Mouse (Mus musculus): Measurements from ENCODE around the gene Nog. TPM values are rescaled to one million over a fixed set of nuclear protein-coding genes. Genes with fewer than 3 reads are reported as not detected.

Nog gene
- polyA plus RNA-seq, 1 experiment from 2014 or later, result 1.7 TPM

DNA sequence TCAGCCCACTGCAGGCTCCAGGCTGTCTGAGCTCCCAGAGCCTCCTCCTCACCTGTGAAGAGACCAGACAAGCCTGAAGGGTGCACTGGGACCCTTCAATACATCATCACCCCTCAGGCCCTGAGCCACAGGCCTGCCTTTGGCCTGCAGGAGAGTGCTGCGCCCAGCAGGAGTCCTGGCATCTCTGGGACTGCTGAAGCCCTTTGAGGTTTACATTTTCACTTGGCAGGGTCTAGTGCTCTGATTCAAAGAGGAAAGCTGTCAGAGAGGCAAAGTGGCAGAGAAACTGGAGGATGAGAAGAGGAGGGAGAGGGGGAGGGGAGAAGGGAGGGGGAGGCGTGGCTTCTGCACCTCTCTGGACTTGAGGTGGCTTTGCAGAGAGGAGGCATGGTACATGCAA lies 44.2 kb downstream of the Nog start:
- H3K27me3 ChIP-seq (ENCODE audit: control insufficient read depth, insufficient read depth, low read length), result no peaks in the 10 kb centered on the region
- no peak overlapping the region for H3K9ac ChIP-seq (ENCODE audit: low read length)
- no peak overlapping the region for H3K27ac ChIP-seq (replicated peaks)
- H3K4me3 ChIP-seq (ENCODE audit: low read depth, low read length), result no peak overlapping the region
- no peak for DNase-seq (ENCODE audit: low spot score)
- no peak overlapping the region for H3K4me2 ChIP-seq (replicated peaks; ENCODE audit: low read depth)
- no peak for ATAC-seq (ENCODE audit: low FRiP score, low TSS enrichment)
- no peaks in the 10 kb centered on the region for H3K9me3 ChIP-seq (ENCODE audit: control insufficient read depth, low read length)
- TF ChIP-seq CTCF (IDR thresholded peaks at IDR 0.05; ENCODE audit: low read depth) (0 out of 2 replicates have a peak, but pooled peaks have one; percentile 18), EP300 (optimal IDR thresholded peaks at IDR 0.05) (no peak)
- 65% methylated on average over 2 of the region's 2 CpGs for WGBS
- H3K36me3 ChIP-seq (ENCODE audit: control insufficient read depth, insufficient read depth, low read length), result no peaks in the 10 kb centered on the region
- H3K4me1 ChIP-seq (replicated peaks; ENCODE audit: control insufficient read depth, insufficient read depth), result no peaks in the 10 kb centered on the region

DNA sequence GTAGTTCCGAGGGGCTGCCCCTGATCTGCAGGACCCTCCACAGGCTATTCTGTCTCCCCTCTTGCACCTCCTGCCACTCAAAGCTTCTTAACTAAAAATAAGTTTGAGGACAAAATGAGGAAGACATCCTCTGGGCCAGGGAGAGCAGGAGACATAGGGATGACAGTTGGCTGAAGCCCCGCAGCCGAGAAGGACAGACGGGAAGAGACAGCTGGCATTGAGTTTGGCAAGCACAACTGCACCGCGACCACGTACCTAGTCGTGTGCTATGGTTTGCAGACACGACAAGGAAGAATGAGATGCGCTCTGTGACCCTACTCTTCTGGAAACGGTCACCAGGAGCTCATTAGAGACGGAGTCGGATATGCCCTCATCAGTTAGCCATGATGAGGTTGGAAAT lies 48.2 kb downstream of the Nog start:
- ATAC-seq (ENCODE audit: low FRiP score, low TSS enrichment), result no peak
- no peak for DNase-seq (ENCODE audit: low spot score)
- H3K4me3 ChIP-seq (ENCODE audit: low read depth, low read length), result no peak overlapping the region
- no peaks in the 10 kb centered on the region for H3K36me3 ChIP-seq (ENCODE audit: control insufficient read depth, insufficient read depth, low read length)
- no peaks in the 10 kb centered on the region for H3K4me1 ChIP-seq (replicated peaks; ENCODE audit: control insufficient read depth, insufficient read depth)
- 88% methylated on average over 13 of the region's 13 CpGs for WGBS
- H3K27me3 ChIP-seq (ENCODE audit: control insufficient read depth, insufficient read depth, low read length), result no peaks in the 10 kb centered on the region
- H3K9ac ChIP-seq (ENCODE audit: low read length), result no peak overlapping the region
- no peak overlapping the region for H3K4me2 ChIP-seq (replicated peaks; ENCODE audit: low read depth)
- no peak overlapping the region for H3K27ac ChIP-seq (replicated peaks)
- TF ChIP-seq CTCF (IDR thresholded peaks at IDR 0.05; ENCODE audit: low read depth), result no peak
- no peak for TF ChIP-seq EP300 (optimal IDR thresholded peaks at IDR 0.05)
- no peaks in the 10 kb centered on the region for H3K9me3 ChIP-seq (ENCODE audit: control insufficient read depth, low read length)

Other genes starting within 250 kb of the Nog start
- 1.9 and 2.2 TPM in 2 replicates for gene Dgke, start 235.5 kb downstream of the Nog start, polyA plus RNA-seq (2015; fragmentation: Nextera tagmentation; extraction: Ambion mirVana)
- gene Gm525, start 228.5 kb downstream of the Nog start, polyA plus RNA-seq (2015; fragmentation: Nextera tagmentation; extraction: Ambion mirVana), result 0.68 and 1.7 TPM in 2 replicates